Mouse (Mus musculus) liver, embryonic 13.5 days (tissue): Measurements from ENCODE around the gene Ago4. TPM values are rescaled to one million over a fixed set of nuclear protein-coding genes. Genes with fewer than 3 reads are reported as not detected.

Experiments
- ATAC-seq: fragments of 200-750 bp; cut with Nextera tagmentation; 2 replicates; pipeline ENCODE4 v1.8.0; 2017; ENCODE audit warnings: low read depth, mild to moderate bottlenecking, moderate number of reproducible peaks, moderate library complexity
- DNase-seq: peaks from one replicate; pipeline ENCODE4 v3.0.0; 2022
- H3K27ac ChIP-seq: fragments of 300-500 bp; sonication (generic); 2 replicates; pipeline ENCODE4 v1.5.1; 2015; ENCODE audit warnings: moderate library complexity, mild to moderate bottlenecking, inconsistent platforms
- H3K27me3 ChIP-seq: fragments of 300-500 bp; sonication (generic); 2 replicates; pipeline ENCODE4 v1.6.1; 2015; ENCODE audit warnings: mild to moderate bottlenecking, inconsistent platforms
- H3K36me3 ChIP-seq: fragments of 300-500 bp; sonication (generic); 2 replicates; pipeline ENCODE4 v1.6.1; 2015; ENCODE audit warnings: mild to moderate bottlenecking, inconsistent platforms
- H3K4me1 ChIP-seq: fragments of 300-500 bp; sonication (generic); replicated peaks from 2 replicates; pipeline ENCODE4 v1.6.1; 2015; ENCODE audit warnings: inconsistent platforms
- H3K4me2 ChIP-seq: fragments of 300-500 bp; sonication (generic); 2 replicates; pipeline ENCODE4 v1.6.1; 2015; ENCODE audit warnings: inconsistent platforms, mild to moderate bottlenecking, moderate library complexity
- H3K4me3 ChIP-seq: fragments of 300-500 bp; sonication (generic); replicated peaks from 2 replicates; pipeline ENCODE4 v1.5.1; 2015; ENCODE audit warnings: mild to moderate bottlenecking, inconsistent platforms
- H3K9ac ChIP-seq: fragments of 300-500 bp; sonication (generic); 2 replicates; pipeline ENCODE4 v1.6.1; 2015; ENCODE audit warnings: mild to moderate bottlenecking, inconsistent platforms
- H3K9me3 ChIP-seq: fragments of 300-500 bp; sonication (generic); replicated peaks from 2 replicates; pipeline ENCODE4 v1.6.1; 2016; ENCODE audit warnings: inconsistent platforms
- WGBS: fragments of 180-500 bp; shearing (Covaris S2); methylation state at CpG from one replicate; pipeline ENCODE4 v1.1.7; 2015; ENCODE audit not compliant: insufficient replicate concordance; 5-methylcytosine and 5-hydroxymethylcytosine counted together
- polyA plus RNA-seq: library from polyadenylated mRNA; unstranded; fragments of >200 nt; fragmentation: Nextera tagmentation; extraction: Ambion mirVana; gene quantifications from 2 replicates; pipeline ENCODE4 v1.2.1, GENCODE M21; 2015

Ago4 gene
- polyA plus RNA-seq, 1 experiment from 2014 or later, result 0.17 TPM

- no peak overlapping the region for H3K27ac ChIP-seq
- no peak for ATAC-seq
- no peaks in the 10 kb centered on the region for H3K27me3 ChIP-seq
- H3K9ac ChIP-seq, result no peak overlapping the region
- DNase-seq, result no peak
- H3K36me3 ChIP-seq, result no peaks in the 10 kb centered on the region
- 54% methylated on average over 5 of the region's 5 CpGs for WGBS
- no peak overlapping the region for H3K4me3 ChIP-seq
- H3K4me1 ChIP-seq, result no peaks in the 10 kb centered on the region
- no peak overlapping the region for H3K4me2 ChIP-seq
- no peaks in the 10 kb centered on the region for H3K9me3 ChIP-seq
Observed at GRCm38 (mm10) chr4:126491977-126492376, 41.3 kb downstream of the Ago4 start.

- Histone ChIP-seq H3K4me3 (no peak overlapping the region), H3K36me3 (no peaks in the 10 kb centered on the region), H3K27me3 (no peaks in the 10 kb centered on the region), H3K4me2 (no peak overlapping the region), H3K27ac (no peak overlapping the region), H3K9me3 (no peaks in the 10 kb centered on the region), H3K9ac (no peak overlapping the region), H3K4me1 (no peaks in the 10 kb centered on the region)
- WGBS, result 71% methylated on average over 12 of the region's 12 CpGs
- DNase-seq (no peak), ATAC-seq (no peak)
Observed at GRCm38 (mm10) chr4:126490726-126491125, 42.5 kb downstream of the Ago4 start.

GRCm38 (mm10) chr4:126489811-126490210 is 43.5 kb downstream of the Ago4 start:
- Histone ChIP-seq H3K9me3 (no peaks in the 10 kb centered on the region), H3K27ac (no peak overlapping the region), H3K4me2 (no peak overlapping the region), H3K27me3 (no peaks in the 10 kb centered on the region), H3K4me3 (no peak overlapping the region), H3K36me3 (no peaks in the 10 kb centered on the region), H3K9ac (no peak overlapping the region), H3K4me1 (no peaks in the 10 kb centered on the region)
- DNase-seq (no peak), ATAC-seq (no peak)
- 54% methylated on average over 5 of the region's 5 CpGs for WGBS

GRCm38 (mm10) chr4:126486217-126486616 is 47.1 kb downstream of the Ago4 start:
- Histone ChIP-seq H3K27ac (no peak overlapping the region), H3K4me3 (no peak overlapping the region), H3K9ac (no peak overlapping the region), H3K9me3 (no peaks in the 10 kb centered on the region), H3K4me1 (no peaks in the 10 kb centered on the region), H3K4me2 (no peak overlapping the region), H3K36me3 (no peaks in the 10 kb centered on the region), H3K27me3 (no peaks in the 10 kb centered on the region; the same call in 1 of the 2 replicates)
- ATAC-seq (no peak), DNase-seq (no peak)
- 40% methylated on average over 1 of the region's 1 CpGs for WGBS

GRCm38 (mm10) chr4:126485065-126485464 is 48.2 kb downstream of the Ago4 start:
- H3K27ac ChIP-seq, result no peak overlapping the region
- no peaks in the 10 kb centered on the region for H3K4me1 ChIP-seq
- no peaks in the 10 kb centered on the region for H3K9me3 ChIP-seq
- no peak overlapping the region for H3K9ac ChIP-seq
- WGBS, result 32% methylated on average over 2 of the region's 2 CpGs
- no peak overlapping the region for H3K4me2 ChIP-seq
- DNase-seq, result no peak
- no peak for ATAC-seq
- H3K4me3 ChIP-seq, result no peak overlapping the region
- no peaks in the 10 kb centered on the region; the same call in 1 of the 2 replicates for H3K27me3 ChIP-seq
- no peaks in the 10 kb centered on the region for H3K36me3 ChIP-seq

- no peaks in the 10 kb centered on the region for H3K4me1 ChIP-seq
- H3K4me2 ChIP-seq, result no peak overlapping the region
- no peaks in the 10 kb centered on the region for H3K36me3 ChIP-seq
- H3K27me3 ChIP-seq, result no peaks in the 10 kb centered on the region; the same call in 1 of the 2 replicates
- H3K4me3 ChIP-seq, result no peak overlapping the region
- 70% methylated on average over 3 of the region's 3 CpGs for WGBS
- ATAC-seq (no peak), DNase-seq (no peak)
- H3K27ac ChIP-seq, result no peak overlapping the region
- no peak overlapping the region for H3K9ac ChIP-seq
- no peaks in the 10 kb centered on the region for H3K9me3 ChIP-seq
Observed at GRCm38 (mm10) chr4:126483874-126484273, 49.4 kb downstream of the Ago4 start.

GRCm38 (mm10) chr4:126482951-126483350 is 50.3 kb downstream of the Ago4 start:
- H3K9me3 ChIP-seq, result no peaks in the 10 kb centered on the region

GRCm38 (mm10) chr4:126481461-126481860 is 51.8 kb downstream of the Ago4 start:
- no peak for DNase-seq
- H3K9me3 ChIP-seq, result no peaks in the 10 kb centered on the region
- no peaks in the 10 kb centered on the region for H3K4me1 ChIP-seq
- H3K27ac ChIP-seq, result no peak overlapping the region
- no peak overlapping the region for H3K9ac ChIP-seq
- ATAC-seq, result no peak
- 73% methylated on average over 5 of the region's 5 CpGs for WGBS
- H3K4me3 ChIP-seq, result no peak overlapping the region
- no peaks in the 10 kb centered on the region; the same call in 1 of the 2 replicates for H3K27me3 ChIP-seq
- no peak overlapping the region for H3K4me2 ChIP-seq
- H3K36me3 ChIP-seq, result no peaks in the 10 kb centered on the region

More at GRCm38 (mm10) chr4:126482951-126483350, 50.3 kb downstream of the Ago4 start:
- DNase-seq (no peak), ATAC-seq (no peak)
- Histone ChIP-seq H3K27me3 (no peaks in the 10 kb centered on the region; the same call in 1 of the 2 replicates), H3K4me3 (no peak overlapping the region), H3K4me2 (no peak overlapping the region), H3K4me1 (no peaks in the 10 kb centered on the region), H3K27ac (no peak overlapping the region), H3K36me3 (no peaks in the 10 kb centered on the region), H3K9ac (no peak overlapping the region)
- whole genome bisulfite sequencing, result 64% methylated on average over 12 of the region's 12 CpGs

- no peaks in the 10 kb centered on the region for H3K9me3 ChIP-seq
- WGBS, result 33% methylated on average over 3 of the region's 3 CpGs
- DNase-seq (no peak), ATAC-seq (no peak)
- H3K4me1 ChIP-seq, result no peaks in the 10 kb centered on the region
- no peak overlapping the region for H3K4me3 ChIP-seq
- no peaks in the 10 kb centered on the region for H3K36me3 ChIP-seq
- no peak overlapping the region for H3K27ac ChIP-seq
- no peak overlapping the region for H3K4me2 ChIP-seq
- no peak overlapping the region for H3K9ac ChIP-seq
- H3K27me3 ChIP-seq, result no peaks in the 10 kb centered on the region; the same call in 1 of the 2 replicates
Observed at GRCm38 (mm10) chr4:126480288-126480687, 53.0 kb downstream of the Ago4 start.

GRCm38 (mm10) chr4:126473031-126473430 is 60.2 kb downstream of the Ago4 start:
- no peaks in the 10 kb centered on the region for H3K27me3 ChIP-seq
- no peak for DNase-seq
- H3K27ac ChIP-seq, result no peak overlapping the region
- peaks cover 14% of the 10 kb centered on the region for H3K4me1 ChIP-seq
- no peaks in the 10 kb centered on the region for H3K9me3 ChIP-seq
- H3K9ac ChIP-seq, result no peak overlapping the region
- H3K36me3 ChIP-seq, result no peaks in the 10 kb centered on the region
- no peak overlapping the region for H3K4me2 ChIP-seq
- no peak for ATAC-seq
- H3K4me3 ChIP-seq, result no peak overlapping the region
- 34% methylated on average over 5 of the region's 5 CpGs for WGBS

GRCm38 (mm10) chr4:126469334-126469733 is 63.9 kb downstream of the Ago4 start:
- H3K4me1 ChIP-seq, result peaks cover 49% of the 10 kb centered on the region
- ATAC-seq, result no peak
- H3K27ac ChIP-seq, result no peak overlapping the region
- 41% methylated on average over 1 of the region's 1 CpGs for WGBS
- no peaks in the 10 kb centered on the region for H3K27me3 ChIP-seq
- H3K9me3 ChIP-seq, result no peaks in the 10 kb centered on the region
- H3K9ac ChIP-seq, result no peak overlapping the region
- H3K36me3 ChIP-seq, result no peaks in the 10 kb centered on the region
- peak overlapping the region; percentile 97; the same call in 1 of the 2 replicates for H3K4me2 ChIP-seq
- DNase-seq, result no peak
- H3K4me3 ChIP-seq, result no peak overlapping the region

- Histone ChIP-seq H3K4me3 (peak overlapping the region; percentile 84), H3K27ac (peak overlapping the region; percentile 55; the same call in 1 of the 2 replicates), H3K4me1 (peaks cover 52% of the 10 kb centered on the region), H3K27me3 (no peaks in the 10 kb centered on the region), H3K4me2 (peak overlapping the region; percentile 97), H3K36me3 (no peaks in the 10 kb centered on the region), H3K9me3 (no peaks in the 10 kb centered on the region), H3K9ac (peak overlapping the region; percentile 47; the same call in 1 of the 2 replicates)
- WGBS, result 3% methylated on average over 8 of the region's 8 CpGs
- ATAC-seq (no peak), DNase-seq (no peak)
Observed at GRCm38 (mm10) chr4:126468925-126469324, 64.3 kb downstream of the Ago4 start.
